Mouse (Mus musculus) myocyte (in vitro differentiated cells): ENCODE measurements around the gene Tomt. TPM values are rescaled to one million over a fixed set of nuclear protein-coding genes. Genes with fewer than 3 reads are reported as not detected.
A peak's percentile ranks its signal among the peaks of the same experiment; 100 is the strongest.
"Not testable (repeated sequence)": the region's sequence is repeated elsewhere in the genome, so short reads cannot be mapped to it uniquely, and the experiment has no call there.

Experiments
- H3K27me3 ChIP-seq: one replicate; pipeline ENCODE4 v1.6.1; 2011; ENCODE audit not compliant: control insufficient read depth, insufficient read depth, insufficient read length
- H3K36me3 ChIP-seq: one replicate; pipeline ENCODE4 v1.6.1; 2011; ENCODE audit not compliant: control insufficient read depth, insufficient read depth
- H3K4me2 ChIP-seq: one replicate; pipeline ENCODE4 v1.6.1; 2011; ENCODE audit warnings: low read depth, control low read depth
- H3K4me3 ChIP-seq: one replicate; pipeline ENCODE4 v1.5.1; 2011; ENCODE audit warnings: mild to moderate bottlenecking, control low read depth, moderate library complexity
- H3K79me2 ChIP-seq: one replicate; pipeline ENCODE4 v1.6.1; 2011; ENCODE audit not compliant: control insufficient read depth, insufficient read depth
- H3ac ChIP-seq: one replicate; pipeline ENCODE4 v1.6.1; 2011; ENCODE audit not compliant: control insufficient read depth, insufficient read length
- CEBPB ChIP-seq: IDR thresholded peaks from 2 replicates; pipeline ENCODE4 v1.6.1; 2011; ENCODE audit warnings: mild to moderate bottlenecking, moderate library complexity; ENCODE audit not compliant: poor library complexity, insufficient read depth, severe bottlenecking
- E2F4 ChIP-seq: IDR thresholded peaks from one replicate; pipeline ENCODE4 v1.6.1; 2011; ENCODE audit warnings: mild to moderate bottlenecking, control low read depth, moderate library complexity; ENCODE audit not compliant: insufficient read depth
- MAX ChIP-seq: IDR thresholded peaks from one replicate; pipeline ENCODE4 v1.6.1; 2011; ENCODE audit warnings: low read depth, mild to moderate bottlenecking, control low read depth
- MYOD1 ChIP-seq, 3 experiments: IDR thresholded peaks; one replicate each; pipeline ENCODE4 v1.6.1; 2011; ENCODE audit warnings: control low read depth in 2 of 3, low read depth in 2 of 3, mild to moderate bottlenecking in 2 of 3, moderate library complexity in 1 of 3; ENCODE audit not compliant: insufficient read length in 2 of 3, control insufficient read depth in 1 of 3
- MYOG ChIP-seq, 3 experiments: IDR thresholded peaks; one replicate each; pipeline ENCODE4 v1.6.1; 2011; ENCODE audit warnings: control low read depth in 2 of 3, low read depth in 2 of 3, mild to moderate bottlenecking in 2 of 3; ENCODE audit not compliant: insufficient read length in 2 of 3, control insufficient read depth in 1 of 3, insufficient read depth in 1 of 3
- POLR2A ChIP-seq: IDR thresholded peaks from one replicate; pipeline ENCODE4 v1.6.1; 2011; ENCODE audit warnings: low read depth, mild to moderate bottlenecking, control low read depth, moderate library complexity; ENCODE audit not compliant: insufficient read length
- POLR2AphosphoS2 ChIP-seq: IDR thresholded peaks from one replicate; pipeline ENCODE4 v1.6.1; 2011; ENCODE audit warnings: low read depth, control low read depth; ENCODE audit not compliant: insufficient read length
- REST ChIP-seq: IDR thresholded peaks from one replicate; pipeline ENCODE4 v1.6.1; 2011; ENCODE audit warnings: mild to moderate bottlenecking, control low read depth, moderate library complexity; ENCODE audit not compliant: insufficient read depth, insufficient read length
- SRF ChIP-seq: IDR thresholded peaks from one replicate; pipeline ENCODE4 v1.6.1; 2011; ENCODE audit warnings: low read depth; ENCODE audit not compliant: control insufficient read depth, insufficient read length
- TCF12 ChIP-seq: IDR thresholded peaks from one replicate; pipeline ENCODE4 v1.6.1; 2011; ENCODE audit warnings: mild to moderate bottlenecking, control low read depth; ENCODE audit not compliant: poor library complexity, insufficient read depth, severe bottlenecking
- TCF3 ChIP-seq: IDR thresholded peaks from one replicate; pipeline ENCODE4 v1.6.1; 2011; ENCODE audit warnings: low read depth, control low read depth; ENCODE audit not compliant: insufficient read length
- USF1 ChIP-seq: IDR thresholded peaks from one replicate; pipeline ENCODE4 v1.6.1; 2011; ENCODE audit warnings: low read depth, mild to moderate bottlenecking, control low read depth, moderate library complexity
- polyA plus RNA-seq: library from polyadenylated mRNA; unstranded; fragments of >200 nt; fragmentation: generic; extraction: Trizol; gene quantifications from one replicate; pipeline ENCODE4 v1.2.1, GENCODE M21; 2012; ENCODE audit warnings: missing spikeins

Tomt gene
- polyA plus RNA-seq, 1 experiment = 0.06 TPM

- no peaks in the 10 kb centered on the region for H3K27me3 ChIP-seq
- H3K79me2 ChIP-seq = peaks cover 11% of the 10 kb centered on the region
- no peak for TF ChIP-seq POLR2AphosphoS2
- TF ChIP-seq USF1 = no peak
- TF ChIP-seq CEBPB = no peak
- no peak for TF ChIP-seq MYOD1 (IDR thresholded peaks at IDR 0.05; ENCODE audit: control insufficient read depth in 1 of 3, insufficient read length in 2 of 3, low read depth in 2 of 3)
- no peak for TF ChIP-seq POLR2A
- no peak for TF ChIP-seq TCF12
- TF ChIP-seq TCF3 = no peak
- TF ChIP-seq SRF = no peak
- no peak for TF ChIP-seq MYOG (IDR thresholded peaks at IDR 0.05; ENCODE audit: control insufficient read depth in 1 of 3, insufficient read depth in 1 of 3, insufficient read length in 2 of 3, low read depth in 2 of 3)
- no peak for TF ChIP-seq E2F4
- no peak for TF ChIP-seq REST
- no peak for TF ChIP-seq MAX
- no peak overlapping the region for H3K4me3 ChIP-seq
- H3K4me2 ChIP-seq = no peak overlapping the region
- H3ac ChIP-seq = no peak overlapping the region
- H3K36me3 ChIP-seq = no peaks in the 10 kb centered on the region
These were observed 21.9 kb upstream of the Tomt start for GRCm38 (mm10) chr7:101928093-101928492.

- not testable (repeated sequence) for H3K36me3 ChIP-seq, H3K27me3 ChIP-seq, H3ac ChIP-seq, H3K4me3 ChIP-seq, H3K79me2 ChIP-seq, H3K4me2 ChIP-seq
These were observed 19.7 kb upstream of the Tomt start for GRCm38 (mm10) chr7:101925892-101926291.

- TF ChIP-seq POLR2A (no peak), CEBPB (no peak), USF1 (no peak), MYOG (IDR thresholded peaks at IDR 0.05; ENCODE audit: control insufficient read depth in 1 of 3, insufficient read depth in 1 of 3, insufficient read length in 2 of 3, low read depth in 2 of 3) (no peak), MYOD1 (IDR thresholded peaks at IDR 0.05; ENCODE audit: control insufficient read depth in 1 of 3, insufficient read length in 2 of 3, low read depth in 2 of 3) (no peak), SRF (no peak)
These were observed 11.9 kb upstream of the Tomt start for GRCm38 (mm10) chr7:101918071-101918470.

GRCm38 (mm10) chr7:101911982-101912381 lies 5.8 kb upstream of the Tomt start:
- TF ChIP-seq MYOG (IDR thresholded peaks at IDR 0.05; ENCODE audit: control insufficient read depth in 1 of 3, insufficient read depth in 1 of 3, insufficient read length in 2 of 3, low read depth in 2 of 3) (no peak), REST (no peak), USF1 (no peak), CEBPB (no peak), TCF12 (no peak), SRF (no peak), TCF3 (no peak), POLR2A (no peak)
- H3K4me2 ChIP-seq = no peak overlapping the region
- peaks cover 11% of the 10 kb centered on the region for H3K36me3 ChIP-seq
- H3K79me2 ChIP-seq = peaks cover 16% of the 10 kb centered on the region
- no peak overlapping the region for H3ac ChIP-seq
- no peak overlapping the region for H3K4me3 ChIP-seq
- H3K27me3 ChIP-seq = no peaks in the 10 kb centered on the region

More at GRCm38 (mm10) chr7:101918071-101918470, 11.9 kb upstream of the Tomt start:
- Histone ChIP-seq H3K4me3 (no peak overlapping the region), H3K79me2 (no peaks in the 10 kb centered on the region), H3K36me3 (peaks cover 3% of the 10 kb centered on the region), H3ac (no peak overlapping the region), H3K27me3 (no peaks in the 10 kb centered on the region), H3K4me2 (no peak overlapping the region)

- H3K36me3 ChIP-seq = peaks cover 11% of the 10 kb centered on the region
- no peak overlapping the region for H3K4me3 ChIP-seq
- no peaks in the 10 kb centered on the region for H3K27me3 ChIP-seq
- H3K79me2 ChIP-seq = peaks cover 27% of the 10 kb centered on the region
- no peak for TF ChIP-seq CEBPB
- no peak for TF ChIP-seq TCF12
- no peak for TF ChIP-seq REST
- TF ChIP-seq MYOD1 (IDR thresholded peaks at IDR 0.05; ENCODE audit: control insufficient read depth in 1 of 3, insufficient read length in 2 of 3, low read depth in 2 of 3) = no peak
- no peak for TF ChIP-seq TCF3
- TF ChIP-seq POLR2A = no peak
- TF ChIP-seq MYOG (IDR thresholded peaks at IDR 0.05; ENCODE audit: control insufficient read depth in 1 of 3, insufficient read depth in 1 of 3, insufficient read length in 2 of 3, low read depth in 2 of 3) = no peak
- no peak for TF ChIP-seq POLR2AphosphoS2
- no peak for TF ChIP-seq E2F4
- TF ChIP-seq MAX = no peak
- TF ChIP-seq USF1 = no peak
- TF ChIP-seq SRF = no peak
- no peak overlapping the region for H3ac ChIP-seq
- no peak overlapping the region for H3K4me2 ChIP-seq
These were observed 4.0 kb upstream of the Tomt start for GRCm38 (mm10) chr7:101910138-101910537.

- Histone ChIP-seq H3K27me3 (no peaks in the 10 kb centered on the region), H3K4me3 (no peak overlapping the region), H3K4me2 (peak overlapping the region; percentile 34), H3ac (no peak overlapping the region), H3K36me3 (peaks cover 11% of the 10 kb centered on the region), H3K79me2 (peaks cover 27% of the 10 kb centered on the region)
- TF ChIP-seq MYOG (IDR thresholded peaks at IDR 0.05; ENCODE audit: control insufficient read depth in 1 of 3, insufficient read depth in 1 of 3, insufficient read length in 2 of 3, low read depth in 2 of 3) = no peak
- TF ChIP-seq TCF12 = no peak
- TF ChIP-seq CEBPB = no peak
- TF ChIP-seq USF1 = no peak
These were observed 2.2 kb upstream of the Tomt start for GRCm38 (mm10) chr7:101908367-101908766.
